Mouse (Mus musculus): ENCODE measurements around the gene Cped1. TPM values are rescaled to one million over a fixed set of nuclear protein-coding genes. Genes with fewer than 3 reads are reported as not detected.

Cped1 gene
- polyA plus RNA-seq, 1 experiment = 1.8 TPM

GRCm38 (mm10) chr6:22267807-22268667 lies 282.3 kb downstream of the Cped1 start:
- no peaks in the 10 kb centered on the region for H3K27me3 ChIP-seq (ENCODE audit: control insufficient read depth, insufficient read depth, low read length)
- H3K27ac ChIP-seq (ENCODE audit: control insufficient read depth, insufficient read depth, low read depth, low read length) = no peak overlapping the region
- H3K4me3 ChIP-seq (ENCODE audit: control insufficient read depth, low read depth, low read length) = no peak overlapping the region
- no peak for TF ChIP-seq POLR2A (IDR thresholded peaks at IDR 0.05; ENCODE audit: control insufficient read depth, low read depth, low read length)
- TF ChIP-seq CTCF (IDR thresholded peaks at IDR 0.05; ENCODE audit: control insufficient read depth, insufficient read depth, insufficient replicate concordance, low read depth, low read length) = no peak
- H3K4me1 ChIP-seq (ENCODE audit: control insufficient read depth, insufficient read depth, low read length) = no peaks in the 10 kb centered on the region
- no peaks in the 10 kb centered on the region for H3K36me3 ChIP-seq (ENCODE audit: control insufficient read depth, insufficient read depth, low read length)

- Histone ChIP-seq H3K4me3 (ENCODE audit: control insufficient read depth, low read depth, low read length) (no peak overlapping the region), H3K27me3 (ENCODE audit: control insufficient read depth, insufficient read depth, low read length) (no peaks in the 10 kb centered on the region)
- TF ChIP-seq POLR2A (IDR thresholded peaks at IDR 0.05; ENCODE audit: control insufficient read depth, low read depth, low read length) = no peak
- no peak for TF ChIP-seq CTCF (IDR thresholded peaks at IDR 0.05; ENCODE audit: control insufficient read depth, insufficient read depth, insufficient replicate concordance, low read depth, low read length)
Measured at GRCm38 (mm10) chr6:22268677-22269076, 283.0 kb downstream of the Cped1 start.

GRCm38 (mm10) chr6:22269840-22270521 lies 284.3 kb downstream of the Cped1 start:
- Histone ChIP-seq H3K4me1 (ENCODE audit: control insufficient read depth, insufficient read depth, low read length) (no peaks in the 10 kb centered on the region), H3K27me3 (ENCODE audit: control insufficient read depth, insufficient read depth, low read length) (no peaks in the 10 kb centered on the region), H3K36me3 (ENCODE audit: control insufficient read depth, insufficient read depth, low read length) (no peaks in the 10 kb centered on the region), H3K27ac (ENCODE audit: control insufficient read depth, insufficient read depth, low read depth, low read length) (no peak overlapping the region), H3K4me3 (ENCODE audit: control insufficient read depth, low read depth, low read length) (no peak overlapping the region)
- TF ChIP-seq CTCF (IDR thresholded peaks at IDR 0.05; ENCODE audit: control insufficient read depth, insufficient read depth, insufficient replicate concordance, low read depth, low read length) = no peak
- TF ChIP-seq POLR2A (IDR thresholded peaks at IDR 0.05; ENCODE audit: control insufficient read depth, low read depth, low read length) = no peak

More at GRCm38 (mm10) chr6:22268677-22269076, 283.0 kb downstream of the Cped1 start:
- H3K36me3 ChIP-seq (ENCODE audit: control insufficient read depth, insufficient read depth, low read length) = no peaks in the 10 kb centered on the region
- H3K27ac ChIP-seq (ENCODE audit: control insufficient read depth, insufficient read depth, low read depth, low read length) = no peak overlapping the region
- H3K4me1 ChIP-seq (ENCODE audit: control insufficient read depth, insufficient read depth, low read length) = no peaks in the 10 kb centered on the region

DNA sequence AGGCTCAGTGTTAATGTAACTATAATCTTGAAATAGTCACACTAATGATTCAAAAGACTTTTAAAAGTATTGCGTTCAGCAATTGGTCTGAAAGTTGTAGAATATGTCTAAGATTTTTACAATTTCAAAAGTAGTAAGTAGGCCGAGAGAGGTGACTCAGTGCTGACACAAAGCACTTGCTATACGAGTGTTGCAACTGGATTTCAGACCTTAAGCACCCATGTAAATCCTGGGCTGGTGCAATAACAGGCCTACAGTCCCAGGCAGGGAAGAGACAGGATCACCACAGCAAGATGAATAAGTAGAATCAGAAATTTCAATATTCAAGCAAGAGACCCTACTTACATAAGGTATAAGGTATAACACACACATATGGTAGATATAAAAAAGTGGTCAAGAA lies 292.2 kb downstream of the Cped1 start:
- no peaks in the 10 kb centered on the region for H3K27me3 ChIP-seq (ENCODE audit: control insufficient read depth, insufficient read depth, low read length)
- H3K36me3 ChIP-seq (ENCODE audit: control insufficient read depth, insufficient read depth, low read length) = no peaks in the 10 kb centered on the region
- H3K4me3 ChIP-seq (ENCODE audit: control insufficient read depth, low read depth, low read length) = no peak overlapping the region
- H3K27ac ChIP-seq (ENCODE audit: control insufficient read depth, insufficient read depth, low read depth, low read length) = no peak overlapping the region
- TF ChIP-seq CTCF (IDR thresholded peaks at IDR 0.05; ENCODE audit: control insufficient read depth, insufficient read depth, insufficient replicate concordance, low read depth, low read length) (no peak), POLR2A (IDR thresholded peaks at IDR 0.05; ENCODE audit: control insufficient read depth, low read depth, low read length) (no peak)
- H3K4me1 ChIP-seq (ENCODE audit: control insufficient read depth, insufficient read depth, low read length) = no peaks in the 10 kb centered on the region

- Histone ChIP-seq H3K27ac (ENCODE audit: control insufficient read depth, insufficient read depth, low read depth, low read length) (no peak overlapping the region), H3K36me3 (ENCODE audit: control insufficient read depth, insufficient read depth, low read length) (no peaks in the 10 kb centered on the region), H3K4me1 (ENCODE audit: control insufficient read depth, insufficient read depth, low read length) (no peaks in the 10 kb centered on the region), H3K4me3 (ENCODE audit: control insufficient read depth, low read depth, low read length) (no peak overlapping the region), H3K27me3 (ENCODE audit: control insufficient read depth, insufficient read depth, low read length) (no peaks in the 10 kb centered on the region)
- TF ChIP-seq CTCF (IDR thresholded peaks at IDR 0.05; ENCODE audit: control insufficient read depth, insufficient read depth, insufficient replicate concordance, low read depth, low read length) (no peak), POLR2A (IDR thresholded peaks at IDR 0.05; ENCODE audit: control insufficient read depth, low read depth, low read length) (no peak)
Measured at GRCm38 (mm10) chr6:22280217-22280861, 294.6 kb downstream of the Cped1 start.

- Histone ChIP-seq H3K27ac (ENCODE audit: control insufficient read depth, insufficient read depth, low read depth, low read length) (no peak overlapping the region), H3K27me3 (ENCODE audit: control insufficient read depth, insufficient read depth, low read length) (no peaks in the 10 kb centered on the region), H3K4me1 (ENCODE audit: control insufficient read depth, insufficient read depth, low read length) (no peaks in the 10 kb centered on the region), H3K4me3 (ENCODE audit: control insufficient read depth, low read depth, low read length) (no peak overlapping the region), H3K36me3 (ENCODE audit: control insufficient read depth, insufficient read depth, low read length) (no peaks in the 10 kb centered on the region)
- no peak for TF ChIP-seq POLR2A (IDR thresholded peaks at IDR 0.05; ENCODE audit: control insufficient read depth, low read depth, low read length)
- TF ChIP-seq CTCF (IDR thresholded peaks at IDR 0.05; ENCODE audit: control insufficient read depth, insufficient read depth, insufficient replicate concordance, low read depth, low read length) = no peak
Measured at GRCm38 (mm10) chr6:22282405-22282804, 296.7 kb downstream of the Cped1 start.
